Mouse (Mus musculus) liver, embryonic 13.5 days (tissue): ENCODE results near the gene Tlk1. TPM values are rescaled to one million over a fixed set of nuclear protein-coding genes. Genes with fewer than 3 reads are reported as not detected.

Experiments used
- ATAC-seq: fragments of 200-750 bp; cut with Nextera tagmentation; 2 replicates; pipeline ENCODE4 v1.8.0; 2017; ENCODE audit warnings: low read depth, mild to moderate bottlenecking, moderate number of reproducible peaks, moderate library complexity
- DNase-seq: peaks from one replicate; pipeline ENCODE4 v3.0.0; 2022
- H3K27ac ChIP-seq: fragments of 300-500 bp; sonication (generic); 2 replicates; pipeline ENCODE4 v1.5.1; 2015; ENCODE audit warnings: moderate library complexity, mild to moderate bottlenecking, inconsistent platforms
- H3K27me3 ChIP-seq: fragments of 300-500 bp; sonication (generic); 2 replicates; pipeline ENCODE4 v1.6.1; 2015; ENCODE audit warnings: mild to moderate bottlenecking, inconsistent platforms
- H3K36me3 ChIP-seq: fragments of 300-500 bp; sonication (generic); 2 replicates; pipeline ENCODE4 v1.6.1; 2015; ENCODE audit warnings: mild to moderate bottlenecking, inconsistent platforms
- H3K4me1 ChIP-seq: fragments of 300-500 bp; sonication (generic); replicated peaks from 2 replicates; pipeline ENCODE4 v1.6.1; 2015; ENCODE audit warnings: inconsistent platforms
- H3K4me2 ChIP-seq: fragments of 300-500 bp; sonication (generic); 2 replicates; pipeline ENCODE4 v1.6.1; 2015; ENCODE audit warnings: inconsistent platforms, mild to moderate bottlenecking, moderate library complexity
- H3K4me3 ChIP-seq: fragments of 300-500 bp; sonication (generic); replicated peaks from 2 replicates; pipeline ENCODE4 v1.5.1; 2015; ENCODE audit warnings: mild to moderate bottlenecking, inconsistent platforms
- H3K9ac ChIP-seq: fragments of 300-500 bp; sonication (generic); 2 replicates; pipeline ENCODE4 v1.6.1; 2015; ENCODE audit warnings: mild to moderate bottlenecking, inconsistent platforms
- H3K9me3 ChIP-seq: fragments of 300-500 bp; sonication (generic); replicated peaks from 2 replicates; pipeline ENCODE4 v1.6.1; 2016; ENCODE audit warnings: inconsistent platforms
- WGBS: fragments of 180-500 bp; shearing (Covaris S2); methylation state at CpG from one replicate; pipeline ENCODE4 v1.1.7; 2015; ENCODE audit not compliant: insufficient replicate concordance; 5-methylcytosine and 5-hydroxymethylcytosine counted together
- polyA plus RNA-seq: library from polyadenylated mRNA; unstranded; fragments of >200 nt; fragmentation: Nextera tagmentation; extraction: Ambion mirVana; gene quantifications from 2 replicates; pipeline ENCODE4 v1.2.1, GENCODE M21; 2015

The Tlk1 gene
- polyA plus RNA-seq, 1 experiment from 2014 or later: 28.1 TPM

- no peaks in the 10 kb centered on the region for H3K27me3 ChIP-seq
- 64% methylated on average over 10 of the region's 10 CpGs for WGBS
- H3K36me3 ChIP-seq: no peaks in the 10 kb centered on the region
- H3K27ac ChIP-seq: peak overlapping the region; percentile 100
- H3K4me1 ChIP-seq: peaks cover 77% of the 10 kb centered on the region
- no peak overlapping the region for H3K4me2 ChIP-seq
- no peak overlapping the region for H3K9ac ChIP-seq
- H3K9me3 ChIP-seq: no peaks in the 10 kb centered on the region
- no peak overlapping the region for H3K4me3 ChIP-seq
- ATAC-seq: no peak
- DNase-seq: no peak
These were observed 6.3 kb upstream of the Tlk1 start for GRCm38 (mm10) chr2:70831709-70832350.

- H3K4me3 ChIP-seq: no peak overlapping the region
- no peaks in the 10 kb centered on the region for H3K36me3 ChIP-seq
- peaks cover 74% of the 10 kb centered on the region for H3K4me1 ChIP-seq
- peak overlapping the region; percentile 100 for H3K27ac ChIP-seq
- WGBS: 8% methylated on average over 2 of the region's 2 CpGs
- no peaks in the 10 kb centered on the region for H3K27me3 ChIP-seq
- DNase-seq: peak; percentile 71
- H3K9ac ChIP-seq: peak overlapping the region; percentile 51
- peak; percentile 58 for ATAC-seq
- H3K9me3 ChIP-seq: no peaks in the 10 kb centered on the region
- peak overlapping the region; percentile 51 for H3K4me2 ChIP-seq
These were observed 5.2 kb upstream of the Tlk1 start for GRCm38 (mm10) chr2:70830683-70831082.

- Histone ChIP-seq H3K4me2 (peak overlapping the region; percentile 51), H3K27ac (peak overlapping the region; percentile 100), H3K4me3 (peak overlapping the region; percentile 14; the same call in 1 of the 2 replicates), H3K4me1 (peaks cover 72% of the 10 kb centered on the region), H3K27me3 (no peaks in the 10 kb centered on the region), H3K36me3 (no peaks in the 10 kb centered on the region), H3K9ac (peak overlapping the region; percentile 48), H3K9me3 (no peaks in the 10 kb centered on the region)
- no peak for DNase-seq
- WGBS: 27% methylated on average over 5 of the region's 5 CpGs
- no peak for ATAC-seq
These were observed 4.5 kb upstream of the Tlk1 start for GRCm38 (mm10) chr2:70829946-70830610.

GRCm38 (mm10) chr2:70827780-70828179 lies 2.3 kb upstream of the Tlk1 start:
- 0 out of 2 replicates have a peak, but pooled peaks have one; percentile 6 for ATAC-seq
- DNase-seq: peak; percentile 60
- Histone ChIP-seq H3K4me2 (peak overlapping the region; percentile 66), H3K4me3 (peak overlapping the region; percentile 32), H3K4me1 (peaks cover 71% of the 10 kb centered on the region), H3K9me3 (no peaks in the 10 kb centered on the region), H3K36me3 (no peaks in the 10 kb centered on the region), H3K27me3 (no peaks in the 10 kb centered on the region), H3K27ac (peak overlapping the region; percentile 100), H3K9ac (peak overlapping the region; percentile 99)
- 25% methylated on average over 8 of the region's 8 CpGs for WGBS

- Histone ChIP-seq H3K9ac (peak overlapping the region; percentile 99), H3K36me3 (peaks cover 2% of the 10 kb centered on the region; the same call in 1 of the 2 replicates), H3K27me3 (no peaks in the 10 kb centered on the region), H3K4me2 (peak overlapping the region; percentile 66), H3K4me1 (peaks cover 73% of the 10 kb centered on the region), H3K27ac (peak overlapping the region; percentile 100), H3K9me3 (no peaks in the 10 kb centered on the region), H3K4me3 (peak overlapping the region; percentile 98)
- 34% methylated on average over 8 of the region's 8 CpGs for WGBS
- DNase-seq: peak; percentile 67
- peak; percentile 79 for ATAC-seq
These were observed 1.1 kb upstream of the Tlk1 start for GRCm38 (mm10) chr2:70826436-70827230.

- Histone ChIP-seq H3K4me2 (peak overlapping the region; percentile 66), H3K9ac (peak overlapping the region; percentile 99), H3K4me1 (peaks cover 67% of the 10 kb centered on the region), H3K36me3 (peaks cover 2% of the 10 kb centered on the region; the same call in 1 of the 2 replicates), H3K27me3 (no peaks in the 10 kb centered on the region), H3K9me3 (no peaks in the 10 kb centered on the region), H3K27ac (peak overlapping the region; percentile 100), H3K4me3 (peak overlapping the region; percentile 98)
- peak; percentile 64 for DNase-seq
- under 1% methylated on average over 52 of the region's 59 CpGs for WGBS
- peak; percentile 33 for ATAC-seq
These were observed 624 bp downstream of the Tlk1 start for GRCm38 (mm10) chr2:70824838-70825370.

GRCm38 (mm10) chr2:70823926-70824800 lies 1.4 kb downstream of the Tlk1 start:
- H3K4me1 ChIP-seq: peaks cover 62% of the 10 kb centered on the region
- H3K4me3 ChIP-seq: peak overlapping the region; percentile 98
- peaks cover 2% of the 10 kb centered on the region; the same call in 1 of the 2 replicates for H3K36me3 ChIP-seq
- DNase-seq (no peak), ATAC-seq (no peak)
- 1% methylated on average over 27 of the region's 27 CpGs for WGBS
- H3K4me2 ChIP-seq: peak overlapping the region; percentile 66
- H3K9me3 ChIP-seq: no peaks in the 10 kb centered on the region
- peak overlapping the region; percentile 100 for H3K27ac ChIP-seq
- peak overlapping the region; percentile 99 for H3K9ac ChIP-seq
- H3K27me3 ChIP-seq: no peaks in the 10 kb centered on the region

- Histone ChIP-seq H3K36me3 (peaks cover 2% of the 10 kb centered on the region; the same call in 1 of the 2 replicates), H3K9me3 (no peaks in the 10 kb centered on the region), H3K27me3 (no peaks in the 10 kb centered on the region), H3K4me2 (peak overlapping the region; percentile 66), H3K4me3 (peak overlapping the region; percentile 98), H3K9ac (peak overlapping the region; percentile 99), H3K27ac (0 out of 2 replicates have a peak overlapping the region, but pooled peaks have one; percentile 48), H3K4me1 (peaks cover 61% of the 10 kb centered on the region)
- 13% methylated on average over 5 of the region's 5 CpGs for WGBS
- ATAC-seq: no peak
- DNase-seq: no peak
These were observed 2.1 kb downstream of the Tlk1 start for GRCm38 (mm10) chr2:70823434-70823833.

- H3K4me1 ChIP-seq: peaks cover 56% of the 10 kb centered on the region
- H3K4me2 ChIP-seq: no peak overlapping the region
- H3K9me3 ChIP-seq: no peaks in the 10 kb centered on the region
- no peak overlapping the region for H3K9ac ChIP-seq
- H3K4me3 ChIP-seq: no peak overlapping the region
- ATAC-seq (no peak), DNase-seq (no peak)
- no peak overlapping the region for H3K27ac ChIP-seq
- 53% methylated on average over 3 of the region's 3 CpGs for WGBS
- peaks cover 3% of the 10 kb centered on the region; the same call in 1 of the 2 replicates for H3K36me3 ChIP-seq
- H3K27me3 ChIP-seq: no peaks in the 10 kb centered on the region
These were observed 8.6 kb downstream of the Tlk1 start for GRCm38 (mm10) chr2:70816939-70817338.

GRCm38 (mm10) chr2:70816016-70816415 lies 9.5 kb downstream of the Tlk1 start:
- WGBS: 84% methylated on average over 2 of the region's 2 CpGs
- H3K4me3 ChIP-seq: no peak overlapping the region
- H3K27ac ChIP-seq: no peak overlapping the region
- no peak for DNase-seq
- H3K27me3 ChIP-seq: no peaks in the 10 kb centered on the region
- H3K9ac ChIP-seq: no peak overlapping the region
- 0 out of 2 replicates have a peak, but pooled peaks cover 4% of the 10 kb centered on the region for H3K36me3 ChIP-seq
- peaks cover 53% of the 10 kb centered on the region for H3K4me1 ChIP-seq
- H3K9me3 ChIP-seq: no peaks in the 10 kb centered on the region
- no peak for ATAC-seq
- H3K4me2 ChIP-seq: no peak overlapping the region
